Mouse (Mus musculus) liver, embryonic 16.5 days (tissue): ENCODE measurements at regions not wholly inside any gene's neighbourhood (a gene's known extent, or its start where the extent isn't known, plus 50 kb on each side); places are given as distances from the start of the nearest gene placed in this dataset.

Experiments
- ATAC-seq: fragments of 200-750 bp; cut with Nextera tagmentation; 2 replicates; pipeline ENCODE4 v1.8.0; 2017; ENCODE audit warnings: low read depth, mild to moderate bottlenecking, moderate number of reproducible peaks, moderate library complexity
- H3K27ac ChIP-seq: fragments of 300-500 bp; sonication (generic); 2 replicates; pipeline ENCODE4 v1.5.1; 2014; ENCODE audit warnings: mild to moderate bottlenecking, low read length
- H3K27me3 ChIP-seq: fragments of 300-500 bp; sonication (generic); 2 replicates; pipeline ENCODE4 v1.6.1; 2014; ENCODE audit warnings: low read depth, low read length, mixed read lengths; ENCODE audit not compliant: control insufficient read depth, insufficient read depth
- H3K36me3 ChIP-seq: fragments of 300-500 bp; sonication (generic); 2 replicates; pipeline ENCODE4 v1.6.1; 2014; ENCODE audit warnings: mild to moderate bottlenecking; ENCODE audit not compliant: control insufficient read depth, insufficient read depth
- H3K4me1 ChIP-seq: fragments of 300-500 bp; sonication (generic); 2 replicates; pipeline ENCODE4 v1.6.1; 2014; ENCODE audit warnings: low read depth, low read length, mixed read lengths; ENCODE audit not compliant: control insufficient read depth
- H3K4me2 ChIP-seq: fragments of 300-500 bp; sonication (generic); 2 replicates; pipeline ENCODE4 v1.6.1; 2014; ENCODE audit warnings: low read depth, low read length, mixed read lengths
- H3K4me3 ChIP-seq: fragments of 300-500 bp; sonication (generic); 2 replicates; pipeline ENCODE4 v1.5.1; 2014; ENCODE audit warnings: low read depth, mild to moderate bottlenecking, low read length
- H3K9ac ChIP-seq: fragments of 300-500 bp; sonication (generic); 2 replicates; pipeline ENCODE4 v1.6.1; 2014; ENCODE audit warnings: low read depth, low read length
- H3K9me3 ChIP-seq: fragments of 300-500 bp; sonication (generic); replicated peaks from 2 replicates; pipeline ENCODE4 v1.6.1; 2016; ENCODE audit warnings: low read length; ENCODE audit not compliant: control insufficient read depth
- WGBS: fragments of 180-500 bp; shearing (Covaris S2); extraction: QIAGEN DNeasy Blood & Tissue Kit; methylation state at CpG from one replicate; pipeline ENCODE4 v1.1.7; 2014; ENCODE audit not compliant: insufficient replicate concordance; 5-methylcytosine and 5-hydroxymethylcytosine counted together

GRCm38 (mm10) chr5:126268592-126268991 is 737.0 kb downstream of the Tmem132b start:
- Histone ChIP-seq H3K27me3 (no peaks in the 10 kb centered on the region), H3K9ac (no peak overlapping the region), H3K4me3 (no peak overlapping the region), H3K4me1 (no peaks in the 10 kb centered on the region), H3K27ac (no peak overlapping the region), H3K36me3 (no peaks in the 10 kb centered on the region), H3K4me2 (no peak overlapping the region), H3K9me3 (no peaks in the 10 kb centered on the region)
- no peak for ATAC-seq
- WGBS: 51% methylated on average over 4 of the region's 4 CpGs

- no peaks in the 10 kb centered on the region for H3K27me3 ChIP-seq
- no peaks in the 10 kb centered on the region for H3K36me3 ChIP-seq
- H3K9ac ChIP-seq: no peak overlapping the region
- H3K4me1 ChIP-seq: no peaks in the 10 kb centered on the region
- 79% methylated on average over 8 of the region's 8 CpGs for WGBS
- no peaks in the 10 kb centered on the region for H3K9me3 ChIP-seq
- no peak overlapping the region for H3K4me2 ChIP-seq
- no peak overlapping the region for H3K4me3 ChIP-seq
- ATAC-seq: no peak
- no peak overlapping the region for H3K27ac ChIP-seq
Observed at GRCm38 (mm10) chr5:126274316-126274715, 742.7 kb downstream of the Tmem132b start.

- 24% methylated on average over 10 of the region's 10 CpGs for WGBS
Observed at GRCm38 (mm10) chr5:126281057-126281728, 749.6 kb downstream of the Tmem132b start.

GRCm38 (mm10) chr5:126281782-126282181 is 750.2 kb downstream of the Tmem132b start:
- H3K27me3 ChIP-seq: no peaks in the 10 kb centered on the region
- no peak overlapping the region for H3K27ac ChIP-seq
- no peak overlapping the region for H3K4me3 ChIP-seq
- H3K4me2 ChIP-seq: no peak overlapping the region
- no peaks in the 10 kb centered on the region for H3K4me1 ChIP-seq
- no peaks in the 10 kb centered on the region; the same call in 1 of the 2 replicates for H3K9me3 ChIP-seq
- H3K36me3 ChIP-seq: no peaks in the 10 kb centered on the region
- WGBS: 11% methylated on average over 7 of the region's 7 CpGs
- ATAC-seq: no peak
- H3K9ac ChIP-seq: no peak overlapping the region

More at GRCm38 (mm10) chr5:126281057-126281728, 749.6 kb downstream of the Tmem132b start:
- no peak overlapping the region for H3K27ac ChIP-seq
- no peak overlapping the region for H3K4me2 ChIP-seq
- no peak overlapping the region for H3K9ac ChIP-seq
- no peak overlapping the region for H3K4me3 ChIP-seq
- no peaks in the 10 kb centered on the region for H3K27me3 ChIP-seq
- H3K36me3 ChIP-seq: no peaks in the 10 kb centered on the region
- no peaks in the 10 kb centered on the region for H3K4me1 ChIP-seq
- ATAC-seq: no peak
- no peaks in the 10 kb centered on the region; the same call in 1 of the 2 replicates for H3K9me3 ChIP-seq

GRCm38 (mm10) chr5:126324847-126325246 is 793.3 kb downstream of the Tmem132b start:
- Histone ChIP-seq H3K36me3 (no peaks in the 10 kb centered on the region), H3K4me2 (no peak overlapping the region), H3K9me3 (peaks cover 3% of the 10 kb centered on the region), H3K4me3 (no peak overlapping the region), H3K4me1 (no peaks in the 10 kb centered on the region), H3K27me3 (no peaks in the 10 kb centered on the region), H3K9ac (no peak overlapping the region), H3K27ac (no peak overlapping the region)
- WGBS: 65% methylated on average over 6 of the region's 6 CpGs
- no peak for ATAC-seq

- WGBS: 23% methylated on average over 3 of the region's 3 CpGs
- H3K9ac ChIP-seq: no peak overlapping the region
- no peak overlapping the region for H3K27ac ChIP-seq
- H3K4me1 ChIP-seq: no peaks in the 10 kb centered on the region
- H3K9me3 ChIP-seq: peaks cover 3% of the 10 kb centered on the region
- ATAC-seq: no peak
- H3K4me3 ChIP-seq: no peak overlapping the region
- H3K36me3 ChIP-seq: no peaks in the 10 kb centered on the region
- no peak overlapping the region for H3K4me2 ChIP-seq
- no peaks in the 10 kb centered on the region for H3K27me3 ChIP-seq
Observed at GRCm38 (mm10) chr5:126328276-126328675, 796.7 kb downstream of the Tmem132b start.

- 65% methylated on average over 7 of the region's 7 CpGs for WGBS
- Histone ChIP-seq H3K27ac (no peak overlapping the region), H3K9ac (no peak overlapping the region), H3K4me3 (no peak overlapping the region), H3K36me3 (no peaks in the 10 kb centered on the region), H3K27me3 (no peaks in the 10 kb centered on the region), H3K9me3 (no peaks in the 10 kb centered on the region; the same call in 1 of the 2 replicates), H3K4me2 (no peak overlapping the region), H3K4me1 (no peaks in the 10 kb centered on the region)
- ATAC-seq: no peak
Observed at GRCm38 (mm10) chr5:126335091-126335490, 803.5 kb downstream of the Tmem132b start.

- Histone ChIP-seq H3K36me3 (no peaks in the 10 kb centered on the region), H3K4me2 (no peak overlapping the region), H3K9ac (no peak overlapping the region), H3K4me1 (no peaks in the 10 kb centered on the region), H3K27me3 (no peaks in the 10 kb centered on the region), H3K9me3 (no peaks in the 10 kb centered on the region; the same call in 1 of the 2 replicates), H3K27ac (no peak overlapping the region), H3K4me3 (no peak overlapping the region)
- WGBS: 55% methylated on average over 6 of the region's 6 CpGs
- no peak for ATAC-seq
Observed at GRCm38 (mm10) chr5:126335553-126336520, 804.3 kb downstream of the Tmem132b start.

GRCm38 (mm10) chr5:126337884-126338283 is 806.3 kb downstream of the Tmem132b start:
- no peak for ATAC-seq
- 42% methylated on average over 1 of the region's 1 CpGs for WGBS
- no peak overlapping the region for H3K9ac ChIP-seq
- no peaks in the 10 kb centered on the region; the same call in 1 of the 2 replicates for H3K9me3 ChIP-seq
- H3K4me2 ChIP-seq: no peak overlapping the region
- H3K27me3 ChIP-seq: no peaks in the 10 kb centered on the region
- no peak overlapping the region for H3K4me3 ChIP-seq
- no peak overlapping the region for H3K27ac ChIP-seq
- H3K36me3 ChIP-seq: no peaks in the 10 kb centered on the region
- H3K4me1 ChIP-seq: no peaks in the 10 kb centered on the region
